Mouse (Mus musculus) inflammation-experienced regulatory T-cells, adult 6 months (primary cell): ENCODE measurements around the gene Enc1. TPM values are rescaled to one million over a fixed set of nuclear protein-coding genes. Genes with fewer than 3 reads are reported as not detected.

Experiments used
- ATAC-seq: one replicate; pipeline ENCODE4 v1.8.0; 2017
- polyA plus RNA-seq, 3 experiments: library from polyadenylated mRNA; unstranded; fragments of 100-300 nt; shearing (Covaris generic); gene quantifications; one replicate each; pipeline ENCODE4 v1.2.1; 2017

The Enc1 gene
- polyA plus RNA-seq, 3 experiments from 2014 or later, result 1.7 to 4.6 (median 3.3) TPM

GRCm38 (mm10) chr13:97292451-97293245 is 51.7 kb downstream of the Enc1 start:
- ATAC-seq, result no peak

GRCm38 (mm10) chr13:97295101-97295852 is 54.4 kb downstream of the Enc1 start:
- ATAC-seq, result no peak

GRCm38 (mm10) chr13:97295853-97296219 is 54.9 kb downstream of the Enc1 start:
- no peak for ATAC-seq

- no peak for ATAC-seq
Observed at GRCm38 (mm10) chr13:97296281-97296680, 55.4 kb downstream of the Enc1 start.

DNA sequence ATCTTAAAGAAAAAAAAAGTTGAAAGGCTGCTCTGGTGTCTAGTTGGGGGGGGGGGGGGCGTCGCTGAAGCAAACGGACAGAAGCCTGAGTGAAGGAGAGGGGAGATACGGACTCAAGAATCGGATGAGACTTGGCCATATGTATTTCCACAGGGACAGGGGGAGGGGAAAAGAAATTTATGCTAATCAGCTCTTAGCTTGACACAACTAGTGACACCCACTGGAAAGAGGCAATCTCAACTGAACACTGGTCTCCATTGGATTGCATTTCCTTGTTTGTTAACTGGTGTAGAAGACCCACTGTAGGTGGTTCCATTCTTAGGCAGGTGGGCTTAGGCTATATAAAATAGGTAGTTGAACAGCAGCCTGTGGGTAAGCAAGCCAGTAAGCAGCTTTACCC is 55.9 kb downstream of the Enc1 start:
- ATAC-seq, result no peak

- no peak for ATAC-seq
Observed at GRCm38 (mm10) chr13:97297418-97298050, 56.6 kb downstream of the Enc1 start.

DNA sequence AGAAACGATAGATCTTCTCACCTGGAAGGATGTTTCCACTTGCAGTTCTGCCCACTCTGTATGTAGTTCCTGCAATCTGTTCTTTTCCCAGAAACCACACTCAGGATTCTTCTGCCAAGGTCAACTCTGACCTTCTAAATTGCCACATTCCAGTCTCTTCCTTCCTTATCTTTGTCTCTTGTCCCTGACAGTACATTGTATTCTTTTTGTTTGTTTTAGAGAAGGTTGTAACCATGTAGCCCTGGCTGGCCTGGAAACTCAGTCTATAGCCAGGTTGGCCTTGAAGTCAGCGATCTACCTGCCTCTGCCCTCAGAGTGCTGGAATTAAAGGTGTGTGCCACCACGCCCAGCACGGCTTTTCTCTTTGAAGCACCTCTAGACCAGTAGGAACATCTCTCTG is 58.0 kb downstream of the Enc1 start:
- ATAC-seq, result no peak

DNA sequence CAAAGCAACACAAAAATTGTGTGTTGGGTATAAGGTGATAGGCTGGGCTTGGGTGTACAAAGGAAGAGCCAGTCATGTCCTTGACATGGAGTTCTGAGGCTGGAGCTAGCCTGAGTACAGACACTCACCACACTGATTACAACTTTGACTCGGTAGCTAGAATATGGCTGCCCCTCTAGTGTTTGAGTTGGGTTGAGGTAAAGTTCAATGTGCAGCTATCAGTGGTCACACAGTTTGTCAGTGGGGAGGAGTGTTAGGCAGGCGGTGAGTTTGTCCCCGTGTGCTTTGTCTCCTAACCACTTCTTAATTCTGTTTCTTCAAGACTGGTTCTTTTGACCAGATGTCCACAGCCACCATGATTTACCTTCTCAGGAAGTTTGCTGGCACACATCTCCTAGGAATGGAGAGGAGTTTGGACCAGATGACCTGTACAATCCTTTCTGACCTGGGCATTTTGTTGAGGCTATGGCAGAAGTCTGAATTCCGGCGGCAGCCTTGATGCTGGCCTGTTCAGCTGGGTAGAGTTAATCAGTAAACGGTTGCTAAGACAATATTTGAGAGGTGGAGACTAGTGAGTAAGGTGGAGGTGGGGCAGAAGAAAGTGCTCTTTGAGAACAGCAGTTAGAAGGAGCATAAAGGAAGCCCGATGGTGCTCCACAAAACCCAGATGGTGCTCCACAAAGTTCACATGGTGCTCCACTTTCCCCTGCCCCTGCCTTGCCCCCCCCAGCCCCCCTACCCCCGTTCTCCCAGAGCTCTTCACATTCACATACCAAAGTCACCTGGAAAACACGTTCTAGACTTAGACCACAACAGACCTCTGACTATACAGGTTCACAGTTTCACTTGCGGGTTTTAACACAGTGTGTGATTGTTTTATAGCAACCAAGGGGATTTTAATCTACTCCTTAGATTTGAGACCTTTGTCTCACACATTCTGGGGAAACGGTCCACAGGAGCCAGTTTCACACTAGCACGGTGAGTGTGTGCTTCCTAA is 59.3 kb downstream of the Enc1 start:
- ATAC-seq, result no peak

Other genes starting within 250 kb of the Enc1 start
- not detected for gene 1700029F12Rik, start 206.7 kb upstream of the Enc1 start, polyA plus RNA-seq
- under 1 TPM; 0.23 to 0.75 (median 0.37) TPM for gene Fam169a, start 173.8 kb upstream of the Enc1 start, polyA plus RNA-seq
- 1 to 10 TPM; 2.7 to 8.8 (median 6.8) TPM for gene Gm6169, start 141.9 kb upstream of the Enc1 start, polyA plus RNA-seq
- gene Gfm2, start 103.2 kb upstream of the Enc1 start, polyA plus RNA-seq, result 10 to 100 TPM; 32.8 to 50.8 (median 46.4) TPM
- 100 to 1,000 TPM; 126 to 177 (median 127) TPM for gene Nsa2, start 103.2 kb upstream of the Enc1 start, polyA plus RNA-seq
- 100 to 1,000 TPM in 1 of 3 experiments, 10 to 100 TPM in 2; 58.3 to 103 (median 64.1) TPM for gene Hexb, start 42.7 kb upstream of the Enc1 start, polyA plus RNA-seq